In the genomic region with DNA sequence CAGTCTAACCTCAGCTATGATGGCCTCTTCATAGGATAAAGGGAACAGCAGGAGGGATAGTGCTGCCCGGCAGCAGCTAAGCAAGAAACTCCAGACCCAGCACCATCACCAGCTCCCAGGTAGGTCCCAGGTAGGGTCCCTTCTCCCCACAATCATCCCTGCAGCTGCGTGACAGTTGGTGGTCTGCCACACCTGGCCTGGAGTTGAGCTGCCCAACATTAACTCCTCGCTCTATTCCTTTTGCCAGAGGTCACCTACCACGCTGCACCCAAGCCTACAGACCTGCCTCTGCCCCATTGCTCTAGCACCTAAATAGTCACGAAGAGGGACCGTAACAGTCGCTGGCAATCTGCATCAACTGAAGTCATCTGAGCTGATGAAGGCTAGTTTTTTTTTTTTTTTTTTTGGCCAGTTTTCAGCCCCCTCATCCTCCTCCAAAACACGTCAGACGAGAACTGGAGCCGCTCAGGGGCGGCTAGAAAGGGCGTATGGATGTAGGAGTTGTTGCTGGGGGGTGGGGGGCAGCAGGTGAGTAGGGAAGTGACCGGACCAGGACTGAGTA, we compare ENCODE assay signal across 8 mouse cellular contexts. TPM values are rescaled to one million over a fixed set of nuclear protein-coding genes. Genes with fewer than 3 reads are reported as not detected.
DNase-seq lines count a peak whose midpoint lies in the region; ATAC-seq and TF ChIP-seq lines count a peak whose summit lies in the region.

No protein-coding gene starts in this region.

- H3K27ac ChIP-seq in liver, embryonic 14.5 days: no peak overlapping the region

- no peak for ATAC-seq in liver, embryonic 14.5 days (ENCODE audit: insufficient read depth)

- TF ChIP-seq CTCF in liver, embryonic 14.5 days (IDR thresholded peaks at IDR 0.05; ENCODE audit: low read depth): no peak

- DNase-seq in cerebellum, adult 11-12 months: peak; percentile 74
- no peak for DNase-seq in cerebellum, postnatal 36 days
- peak; percentile 20 for DNase-seq in thymus, postnatal 14 days
- no peak for DNase-seq in thymus, adult 18-20 months
- no peak for DNase-seq in liver, embryonic 14.5 days (ENCODE audit: low read depth in 3 of 3, low spot score in 3 of 3)
- no peak for DNase-seq in adrenal gland, postnatal 10 days
- DNase-seq in embryo, embryonic 10.5 days (ENCODE audit: low spot score): no peak
- no peak for DNase-seq in frontal cortex, postnatal 14 days (ENCODE audit: low spot score in 2 of 2)

- no peaks in the 10 kb centered on the region for H3K4me1 ChIP-seq in liver, embryonic 14.5 days (replicated peaks; ENCODE audit: control insufficient read depth in 2 of 2, insufficient read depth in 2 of 2, low read length in 1 of 2)

- no peak overlapping the region for H3K9ac ChIP-seq in liver, embryonic 14.5 days (replicated peaks)

- peak overlapping the region; percentile 60 for H3K4me2 ChIP-seq in liver, embryonic 14.5 days (ENCODE audit: low read depth)

- H3K27me3 ChIP-seq in liver, embryonic 14.5 days (ENCODE audit: control insufficient read depth, insufficient read depth, low read length): peaks cover 41% of the 10 kb centered on the region

- no peaks in the 10 kb centered on the region for H3K36me3 ChIP-seq in liver, embryonic 14.5 days (replicated peaks; ENCODE audit: control insufficient read depth, insufficient read depth, low read depth)

- no peaks in the 10 kb centered on the region for H3K9me3 ChIP-seq in liver, embryonic 14.5 days (ENCODE audit: control insufficient read depth, low read length)

- 11% methylated on average over 13 of the region's 13 CpGs for WGBS in liver, embryonic 14.5 days (ENCODE audit: insufficient replicate concordance)

- no peak for TF ChIP-seq EP300 in liver, embryonic 14.5 days (IDR thresholded peaks at IDR 0.05; ENCODE audit: low read depth)

- no peak overlapping the region; a peak in 2 of 4 replicates for H3K4me3 ChIP-seq in liver, embryonic 14.5 days (ENCODE audit: insufficient read depth in 1 of 2, low read depth in 2 of 2, low read length in 2 of 2)

RNA-seq across cellular contexts. Expression of a gene that starts 0.7 kb away (rescaled TPM):
- polyA plus RNA-seq in liver, embryonic 14.5 days (2012; rRNA removed): 1.6 and 1.7 TPM in 2 replicates
- polyA plus RNA-seq in liver, embryonic 14.5 days (2014; fragmentation: Nextera tagmentation; extraction: Ambion mirVana): 1.8 and 2.1 TPM in 2 replicates
- 10 to 100 TPM; 39.7 to 51.8 TPM for total RNA-seq in adrenal gland, postnatal 10 days (2021)

Comparison
In these comparisons a context has a peak if more than half of its experiments do, and no peak if none do; other contexts are left out.
1. DNase-seq: peak in cerebellum, adult 11-12 months (single experiment) and thymus, postnatal 14 days (single experiment); none in cerebellum, postnatal 36 days (0 of 2), thymus, adult 18-20 months (0 of 2), liver, embryonic 14.5 days (0 of 3), adrenal gland, postnatal 10 days (single experiment), embryo, embryonic 10.5 days (single experiment) and frontal cortex, postnatal 14 days (0 of 2).